Mouse (Mus musculus): ENCODE measurements around the gene Ablim1.
A peak's percentile ranks its signal among the peaks of the same experiment; 100 is the strongest.

Gene Ablim1

DNA sequence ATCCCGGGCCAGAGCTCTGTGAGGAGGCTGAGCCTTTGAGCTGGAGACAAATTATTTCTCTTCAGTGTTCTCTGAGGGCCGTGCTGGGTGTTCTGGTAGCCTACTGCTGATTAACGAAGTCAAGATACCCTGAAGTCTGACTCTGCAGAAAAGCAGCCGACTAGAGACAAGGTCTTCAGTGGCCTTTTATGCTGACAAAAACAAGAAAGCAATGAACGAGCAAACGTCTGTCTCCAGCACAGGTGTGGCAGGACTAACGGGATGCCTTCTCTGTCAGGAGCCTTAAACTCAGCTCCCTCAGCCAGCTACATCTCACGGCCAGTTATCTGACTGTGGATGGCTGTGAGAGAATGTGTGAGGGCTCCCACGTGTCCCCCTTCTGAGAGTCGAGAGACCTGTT is 187.8 kb downstream of the Ablim1 start:
- DNase-seq (ENCODE audit: low spot score in 2 of 2): no peak

DNA sequence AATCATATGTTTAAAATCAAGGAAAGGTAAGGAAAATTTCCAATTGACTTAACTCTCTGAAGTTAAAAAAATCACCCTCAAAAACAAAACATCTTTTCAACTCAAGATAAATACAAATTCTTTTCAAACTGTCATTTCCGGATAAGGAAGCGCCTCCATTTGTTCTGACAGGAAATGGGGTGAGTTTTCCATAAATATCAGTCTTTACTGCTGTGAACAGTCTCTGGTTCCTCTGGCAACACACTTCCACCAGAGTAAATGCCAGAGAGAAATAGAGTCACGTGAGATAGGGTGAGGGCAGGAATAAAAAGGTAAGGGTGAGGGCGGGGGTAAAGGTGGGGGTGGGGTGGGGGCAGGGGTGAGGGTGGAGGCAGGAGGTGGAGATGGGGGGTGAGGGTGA is 189.8 kb downstream of the Ablim1 start:
- no peak for DNase-seq (ENCODE audit: low spot score in 2 of 2)

DNA sequence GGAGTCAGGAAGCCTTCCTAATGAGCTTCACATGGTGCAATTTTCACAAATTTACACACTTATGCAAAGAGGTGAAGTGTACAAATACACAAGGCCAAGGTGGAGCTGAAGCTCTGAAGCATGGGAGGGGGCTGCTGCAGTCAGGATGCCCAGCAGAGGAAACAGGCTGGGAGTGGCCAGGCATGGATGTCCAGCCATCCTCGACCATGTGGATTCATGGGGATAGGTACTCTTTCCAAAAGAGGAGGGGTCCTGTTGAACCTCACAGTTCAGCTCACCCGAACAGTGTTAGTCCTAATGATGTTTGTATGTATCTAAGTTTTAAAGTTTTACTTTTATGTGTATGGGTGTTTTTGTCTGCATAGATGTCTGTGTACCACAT is 190.6 kb downstream of the Ablim1 start:
- no peak for DNase-seq (ENCODE audit: low spot score in 2 of 2)

DNA sequence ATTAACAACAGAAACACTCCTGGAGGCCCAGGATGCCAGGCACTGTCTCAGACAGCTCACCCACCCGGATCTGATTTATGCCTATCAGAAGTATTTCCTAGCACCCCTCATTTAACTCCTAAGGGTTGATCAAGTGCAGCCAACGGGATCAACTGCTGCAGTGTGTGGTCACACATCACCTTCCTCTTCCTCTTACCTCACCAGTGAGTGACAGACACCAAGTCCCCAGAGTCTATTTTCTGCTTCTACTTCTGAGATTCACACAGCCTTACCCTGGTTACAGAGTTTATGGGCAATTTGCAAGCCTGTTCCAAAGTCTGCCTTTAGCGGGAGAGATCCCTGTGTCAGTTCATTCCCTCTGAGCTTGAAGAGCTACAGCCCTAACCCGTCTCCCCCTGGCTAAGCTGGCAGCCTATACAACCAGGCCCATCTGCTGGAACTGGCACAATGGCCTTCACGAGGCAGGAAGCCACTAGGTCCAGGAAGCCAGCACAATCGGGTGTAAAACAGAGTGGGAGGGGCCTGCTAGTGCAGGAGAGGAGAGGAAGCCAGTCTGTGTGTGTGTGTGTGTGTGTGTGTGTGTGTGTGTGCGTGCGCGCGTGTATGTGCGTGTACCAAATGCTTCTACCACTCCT is 191.1 kb downstream of the Ablim1 start:
- no peak for DNase-seq (ENCODE audit: low spot score in 2 of 2)

DNA sequence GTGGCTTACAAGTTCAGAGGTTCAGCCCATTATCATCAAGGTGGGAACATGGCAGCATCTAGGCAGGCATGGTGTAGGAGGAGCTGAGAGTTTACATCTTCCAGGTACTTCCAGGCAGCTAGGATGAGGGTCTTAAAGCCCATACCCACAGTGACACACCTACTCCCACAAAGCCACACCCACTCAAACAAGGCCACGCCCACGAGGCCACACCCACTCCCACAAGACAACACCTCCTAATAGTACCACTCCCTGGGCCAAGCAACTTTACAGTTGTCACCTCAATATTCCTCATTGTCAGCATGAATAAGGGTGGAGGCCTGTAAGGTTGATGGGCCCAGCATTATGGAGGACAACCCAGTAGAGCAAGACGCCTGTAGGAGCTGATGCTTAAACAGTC is 192.5 kb downstream of the Ablim1 start:
- no peak for DNase-seq (ENCODE audit: low spot score in 2 of 2)

DNA sequence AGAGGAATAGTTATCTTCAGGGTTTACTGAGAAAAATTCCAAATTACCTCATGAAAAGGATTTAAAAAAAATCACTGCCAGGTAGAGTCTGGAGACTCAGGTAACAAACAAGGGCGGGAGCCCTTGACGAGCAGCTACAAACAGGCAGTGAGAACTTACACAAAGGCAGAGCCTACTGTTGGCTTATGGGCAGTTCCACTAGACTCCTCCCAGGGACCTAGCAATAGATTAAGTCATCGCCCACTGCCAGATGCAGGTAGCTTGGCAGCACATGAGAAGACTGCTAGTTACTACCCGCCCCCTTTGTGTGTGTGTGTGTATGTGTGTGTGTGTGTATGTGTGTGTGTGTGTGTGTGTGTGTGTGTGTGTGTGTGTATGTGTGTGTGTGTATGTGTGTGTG is 193.7 kb downstream of the Ablim1 start:
- DNase-seq (ENCODE audit: low spot score in 2 of 2): no peak

DNA sequence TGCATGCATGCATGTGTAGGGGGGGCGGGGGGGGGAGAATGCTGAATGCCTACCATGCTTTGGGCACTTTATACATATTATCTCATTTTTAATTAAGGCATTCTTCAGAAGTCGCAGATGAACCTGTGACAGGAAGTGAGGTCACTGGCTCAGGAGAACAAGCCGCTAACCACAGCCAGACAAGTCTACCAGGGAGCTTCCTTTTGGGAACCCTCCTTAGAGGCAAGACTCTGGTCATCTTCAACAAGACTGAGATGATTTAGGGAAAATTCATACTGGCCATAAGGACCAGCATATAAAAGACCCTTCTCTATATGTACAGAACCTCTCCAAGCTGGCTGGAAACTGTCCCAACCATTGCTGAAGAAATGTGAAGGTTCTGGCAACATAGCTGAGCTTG is 195.1 kb downstream of the Ablim1 start:
- DNase-seq (ENCODE audit: low spot score in 2 of 2): no peak

DNA sequence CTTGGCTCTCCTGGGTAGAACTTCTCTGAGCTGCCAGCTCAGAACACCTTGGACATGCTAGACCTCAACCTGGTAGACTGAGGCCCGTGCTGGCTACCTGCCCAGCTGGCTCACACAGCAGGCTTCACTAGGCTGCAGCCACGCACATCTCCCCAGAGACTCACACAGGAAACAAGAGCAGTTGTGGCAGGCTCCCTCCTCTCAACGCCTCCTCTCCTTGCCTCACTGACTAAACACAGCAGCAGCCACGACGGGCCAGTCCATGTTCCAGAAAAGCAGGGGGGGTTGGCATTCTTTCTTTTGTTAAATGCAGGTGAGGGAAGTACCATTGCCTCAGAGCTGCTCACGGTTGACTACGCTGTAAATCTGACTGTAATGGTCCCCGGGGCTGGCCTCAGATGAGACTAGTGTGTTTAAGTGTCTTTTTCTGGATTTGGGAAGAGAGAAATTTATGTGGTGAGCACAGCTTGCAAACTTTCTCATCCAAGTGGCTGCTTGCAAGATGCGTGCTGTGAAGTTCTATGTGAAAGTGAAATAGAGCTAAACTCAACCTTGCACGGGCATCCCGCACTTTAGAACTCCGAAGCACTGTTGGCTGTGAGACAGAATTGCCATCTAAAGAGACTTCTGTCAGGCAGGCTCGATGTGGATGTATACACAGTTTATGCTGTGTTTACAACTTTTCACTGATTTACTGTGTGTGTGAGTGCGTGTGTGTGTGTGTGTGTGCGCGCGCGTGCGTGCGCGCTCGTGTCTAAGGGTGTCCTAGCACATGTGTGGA is 195.7 kb downstream of the Ablim1 start:
- peak; percentile 66 to 78 for DNase-seq (ENCODE audit: low spot score in 2 of 2)

DNA sequence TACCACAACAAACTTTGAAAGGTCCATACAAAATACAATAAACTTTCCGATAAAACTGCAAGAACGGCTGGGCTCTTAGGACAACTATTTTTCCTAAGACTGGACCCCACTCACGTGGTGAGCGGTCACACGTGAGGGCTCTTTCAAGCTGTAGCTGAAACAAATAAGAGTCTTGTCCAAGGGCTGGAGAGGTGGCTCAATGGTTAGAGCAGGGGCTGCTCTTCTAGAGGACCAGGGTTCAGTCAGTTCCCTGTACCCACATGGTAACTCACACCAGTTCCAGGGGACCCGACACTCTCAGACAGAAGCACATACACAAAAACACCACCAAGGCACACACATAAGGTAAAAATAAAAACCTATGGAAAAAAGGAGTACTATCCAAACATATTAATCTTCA is 197.0 kb downstream of the Ablim1 start:
- DNase-seq (ENCODE audit: low spot score in 2 of 2): no peak

DNA sequence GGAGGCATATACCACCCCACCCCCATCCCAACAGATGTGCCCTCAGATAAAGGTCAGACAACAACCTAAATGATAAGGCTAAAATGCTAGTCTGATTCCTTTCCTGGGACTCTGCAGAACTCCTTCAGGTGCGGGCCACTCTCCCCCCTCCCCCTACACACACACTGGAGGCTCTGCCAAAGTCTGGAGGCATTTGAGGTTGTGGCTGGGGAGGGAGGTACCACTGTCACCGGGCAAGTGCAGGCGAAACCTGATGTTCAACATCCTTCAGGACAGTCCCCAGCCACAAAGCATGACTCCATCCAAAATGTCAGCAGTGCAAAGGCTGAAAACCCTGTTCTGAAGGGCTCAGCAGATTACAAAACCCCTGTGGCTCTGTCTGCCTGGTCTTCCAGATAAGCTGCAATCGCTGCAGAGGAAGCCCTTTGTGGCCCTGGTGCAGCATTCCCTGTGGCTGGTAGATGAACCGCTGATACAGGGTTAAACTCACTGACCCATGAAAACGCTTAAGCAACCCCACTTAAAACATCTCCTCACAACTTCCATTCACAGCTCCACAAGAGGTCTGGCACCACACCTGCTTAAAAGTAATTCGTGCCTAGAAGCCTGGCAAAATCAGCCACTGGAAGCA is 197.7 kb downstream of the Ablim1 start:
- DNase-seq (ENCODE audit: low spot score in 2 of 2): peak in 1 of 2 experiments; percentile 39

DNA sequence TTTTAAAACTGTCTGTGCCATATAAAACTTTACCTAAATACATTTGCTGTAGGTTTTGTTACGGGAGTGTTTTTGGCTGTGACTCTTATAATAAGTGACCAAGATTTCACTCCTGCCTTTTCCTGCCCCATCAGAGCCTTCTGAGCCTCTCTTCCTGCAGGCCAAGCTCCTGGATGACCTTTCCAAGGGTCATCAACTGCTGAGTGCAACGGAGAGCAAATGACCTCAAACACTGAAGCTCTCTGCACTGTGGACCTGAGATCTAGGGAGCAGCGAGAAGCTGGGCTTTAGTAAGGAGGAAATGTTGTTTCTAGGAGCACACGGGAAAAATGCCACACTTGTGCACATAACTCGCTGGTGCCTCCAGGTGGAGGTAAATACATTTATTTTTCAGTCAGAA is 199.0 kb downstream of the Ablim1 start:
- DNase-seq (ENCODE audit: low spot score in 2 of 2): no peak

DNA sequence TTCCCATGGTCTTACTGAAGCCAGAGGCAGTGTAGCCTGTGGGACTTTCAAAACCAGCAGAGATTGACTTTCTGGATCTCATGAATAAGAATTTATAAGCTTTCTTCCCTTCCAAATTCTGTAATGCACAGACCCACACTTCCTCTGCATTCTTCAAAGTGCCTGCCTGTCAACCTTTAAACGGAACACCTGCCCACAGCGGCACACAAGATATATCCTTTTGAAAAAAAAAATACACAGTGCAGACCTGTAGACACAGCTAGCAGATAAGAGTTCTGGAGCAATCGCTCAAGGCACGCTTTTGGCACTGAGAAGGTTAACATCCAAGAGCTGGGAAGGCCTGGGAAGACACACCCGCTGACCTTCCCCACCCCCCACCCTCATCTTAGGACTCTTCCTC is 199.8 kb downstream of the Ablim1 start:
- DNase-seq (ENCODE audit: low spot score in 2 of 2): no peak

DNA sequence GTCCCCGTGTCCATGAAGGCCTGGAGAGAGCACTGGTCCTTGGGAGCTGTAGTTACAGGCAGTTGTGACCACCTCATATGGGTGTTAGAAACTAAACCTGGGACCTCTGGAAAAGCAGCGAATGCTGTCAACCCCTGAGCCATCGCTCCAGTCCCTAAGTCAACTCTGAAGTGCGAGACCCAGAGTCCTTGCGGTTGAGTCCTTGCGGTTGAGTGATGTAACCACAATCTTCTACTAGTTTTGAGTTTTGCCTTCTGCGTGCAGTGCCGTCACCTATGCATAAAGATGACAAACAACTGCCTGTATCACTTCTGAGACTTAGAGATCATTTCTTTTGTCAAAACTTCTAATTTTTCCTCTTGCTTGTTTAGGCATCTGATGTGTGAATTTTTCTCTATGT is 200.7 kb downstream of the Ablim1 start:
- DNase-seq (ENCODE audit: low spot score in 2 of 2): no peak

DNA sequence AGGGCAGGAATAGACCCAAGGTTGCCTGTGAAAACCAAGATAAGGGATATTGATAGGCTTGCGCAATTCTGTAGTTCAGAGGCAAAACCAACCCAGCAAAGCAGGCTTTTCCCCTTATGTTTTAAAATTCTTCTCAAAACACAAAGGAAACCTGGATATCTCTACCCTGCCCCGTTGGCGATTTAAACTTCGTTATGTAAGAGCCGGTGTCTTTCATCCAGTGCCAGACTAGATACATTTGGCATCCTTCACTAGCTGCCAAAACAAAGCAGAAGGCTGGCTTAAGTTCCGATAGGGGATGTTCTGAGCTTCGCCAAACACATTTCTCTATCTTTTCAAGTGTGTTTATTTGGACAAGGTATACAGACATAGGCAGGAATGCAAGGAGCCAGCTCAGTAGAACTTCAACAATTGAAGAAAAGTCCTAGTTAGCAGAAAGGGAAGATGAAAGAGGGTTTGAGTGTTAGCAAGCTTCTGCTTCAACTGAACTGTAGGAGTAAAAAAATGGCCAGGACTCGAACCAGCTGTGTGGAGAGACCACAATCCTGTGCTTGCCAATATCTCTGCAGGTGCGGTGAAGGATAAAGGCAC is 201.8 kb downstream of the Ablim1 start:
- DNase-seq (ENCODE audit: low spot score in 2 of 2): no peak

DNA sequence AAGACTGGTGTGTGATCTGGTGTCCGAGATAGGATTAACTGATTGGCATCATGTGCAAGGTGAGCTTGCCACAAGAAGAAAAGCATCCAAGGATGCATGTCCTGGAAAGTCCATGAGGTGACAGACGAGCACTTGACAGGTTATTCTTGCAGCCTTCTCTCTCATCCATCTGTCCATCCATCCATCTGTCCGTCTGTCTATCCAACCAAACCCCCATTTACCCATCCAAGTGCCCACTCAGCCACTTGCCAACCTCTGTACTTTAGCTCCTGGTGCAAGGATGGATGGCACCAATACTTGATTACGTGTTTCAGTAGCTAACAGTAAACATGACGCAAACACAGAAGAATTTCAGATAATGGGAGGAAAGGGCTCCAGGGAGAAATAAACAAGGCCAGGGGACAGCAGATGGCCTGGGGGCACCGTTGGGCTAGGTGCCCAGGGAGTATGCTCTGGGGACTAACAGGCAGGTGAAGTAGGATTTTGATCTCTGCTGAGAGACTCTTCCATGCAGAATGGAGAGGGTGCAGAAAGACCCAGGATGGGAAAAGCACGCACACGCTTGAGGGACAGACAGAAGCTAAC is 202.4 kb downstream of the Ablim1 start:
- no peak for DNase-seq (ENCODE audit: low spot score in 2 of 2)

DNA sequence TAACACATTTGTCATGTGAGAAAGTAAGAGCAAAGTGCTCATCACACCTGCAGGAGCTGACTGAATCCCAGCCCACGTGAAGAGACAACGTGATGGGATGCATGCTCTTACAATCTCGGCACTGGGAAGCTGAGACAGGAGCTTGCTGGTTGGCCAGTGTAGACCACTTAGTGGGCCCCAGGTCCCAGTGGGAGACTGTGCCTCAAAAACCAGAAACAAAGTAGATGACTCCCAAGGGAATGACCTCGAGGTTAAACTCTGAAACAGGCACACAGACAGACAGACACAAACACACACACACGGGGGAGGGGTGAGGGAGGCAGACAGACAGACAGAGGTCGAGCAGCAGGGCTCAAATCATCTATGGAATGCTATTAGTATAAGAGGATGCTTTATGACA is 203.4 kb downstream of the Ablim1 start:
- no peak for DNase-seq (ENCODE audit: low spot score in 2 of 2)

DNA sequence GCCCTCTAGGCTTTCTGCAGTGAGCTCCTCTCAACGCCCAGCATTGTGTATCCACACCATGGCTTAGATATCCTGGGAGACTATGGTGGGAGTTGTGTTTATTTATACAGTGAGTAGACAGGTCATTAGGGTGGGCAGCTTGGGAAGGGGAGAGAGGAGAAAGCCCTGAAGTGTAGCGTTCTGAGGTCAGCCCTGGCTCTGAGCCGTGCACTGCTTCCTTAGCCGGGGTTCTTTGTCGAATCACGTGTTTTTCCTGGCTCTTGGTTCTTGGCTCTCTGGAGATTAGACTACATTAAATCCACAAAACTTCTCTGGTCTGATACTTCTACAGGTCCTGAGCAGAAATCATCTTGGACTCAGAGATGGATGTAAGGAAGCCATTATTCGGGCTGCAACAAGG is 205.1 kb downstream of the Ablim1 start:
- no peak for DNase-seq (ENCODE audit: low spot score in 2 of 2)

DNA sequence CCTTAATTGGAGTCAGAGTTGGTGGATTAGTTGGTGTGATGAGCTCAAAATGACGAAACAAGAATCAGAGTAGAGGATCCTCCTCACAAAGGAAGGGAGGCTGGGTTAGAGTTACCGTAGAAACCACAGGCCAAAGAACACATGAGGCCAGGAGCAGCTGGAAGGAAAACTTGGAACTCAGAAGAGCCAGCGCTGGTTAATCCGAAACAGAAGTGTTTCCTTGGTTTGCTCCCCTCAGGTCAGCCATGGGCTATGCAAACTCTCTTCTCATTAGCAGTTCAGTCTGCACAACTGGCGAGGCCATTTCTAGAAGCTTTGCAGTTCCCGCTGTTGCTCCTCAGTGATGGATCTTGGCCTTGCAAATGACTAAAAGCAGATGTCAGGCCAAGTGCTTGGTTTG is 208.2 kb downstream of the Ablim1 start:
- DNase-seq (ENCODE audit: low spot score in 2 of 2): peak in 1 of 2 experiments; percentile 27

DNA sequence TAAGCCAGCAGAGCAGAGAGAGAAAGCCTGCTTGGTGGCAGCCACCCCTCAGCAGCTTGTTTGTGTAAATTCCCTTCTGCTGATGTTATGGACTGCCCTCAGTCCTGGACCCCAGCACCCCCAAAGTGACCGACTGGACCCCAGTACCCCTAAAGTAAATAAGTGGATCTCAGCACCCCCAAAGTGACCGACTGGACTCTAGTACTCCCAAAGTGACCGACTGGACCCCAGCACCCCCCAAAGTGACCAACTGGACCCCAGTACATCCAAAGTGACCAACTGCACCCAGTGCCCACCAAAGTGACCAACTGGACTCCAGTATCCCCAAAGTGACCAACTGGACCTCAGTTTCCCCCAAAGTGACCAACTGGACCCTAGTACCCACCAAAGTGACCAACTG is 208.7 kb downstream of the Ablim1 start:
- no peak for DNase-seq (ENCODE audit: low spot score in 2 of 2)

DNA sequence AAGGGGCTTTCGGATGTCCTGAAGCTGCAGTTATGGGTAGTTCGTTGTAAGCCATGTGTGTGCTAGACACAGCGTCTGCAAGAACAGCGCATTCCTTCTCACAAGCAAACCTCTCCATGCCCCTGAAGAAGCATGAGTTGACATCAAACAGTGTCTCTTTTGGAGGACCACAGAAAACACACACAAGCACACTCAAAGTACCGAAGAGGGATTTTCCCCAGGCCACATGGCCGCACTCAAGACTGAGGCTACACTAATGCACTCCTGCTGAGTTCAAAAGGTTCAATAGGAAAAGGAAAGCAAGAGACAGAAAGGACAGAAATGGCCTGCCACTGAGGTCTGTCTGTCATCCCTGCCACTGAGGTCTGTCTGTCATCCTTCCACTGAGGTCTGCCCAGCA is 209.6 kb downstream of the Ablim1 start:
- DNase-seq (ENCODE audit: low spot score in 2 of 2): no peak

DNA sequence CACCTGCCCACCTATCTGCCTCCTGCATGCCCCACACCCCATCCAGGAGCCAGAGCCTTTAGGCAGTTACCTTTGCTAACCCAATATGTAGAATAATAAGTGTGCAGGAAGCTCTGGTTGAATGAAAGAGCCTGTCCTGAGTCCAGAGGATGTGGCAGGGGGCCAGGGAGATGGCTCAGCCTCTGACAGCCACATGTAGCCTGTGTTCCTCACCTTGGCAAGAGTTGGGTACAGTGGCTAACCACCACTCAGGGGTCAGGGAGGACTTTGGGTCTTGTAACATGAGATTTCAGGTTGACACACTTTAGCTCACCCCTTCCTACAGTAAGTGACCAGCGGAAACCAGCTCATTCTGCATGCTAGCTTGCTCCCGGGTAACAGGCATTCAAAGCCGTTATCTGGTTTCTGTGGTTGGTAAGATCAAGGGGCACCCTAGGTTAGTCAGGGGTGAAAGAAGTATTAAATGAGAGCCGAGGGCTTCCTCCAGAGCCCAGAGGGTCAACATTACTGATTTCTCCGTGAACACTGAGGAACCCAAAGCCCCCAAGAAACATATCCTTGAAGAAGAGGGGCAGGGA is 210.5 kb downstream of the Ablim1 start:
- no peak for DNase-seq (ENCODE audit: low spot score in 2 of 2)

DNA sequence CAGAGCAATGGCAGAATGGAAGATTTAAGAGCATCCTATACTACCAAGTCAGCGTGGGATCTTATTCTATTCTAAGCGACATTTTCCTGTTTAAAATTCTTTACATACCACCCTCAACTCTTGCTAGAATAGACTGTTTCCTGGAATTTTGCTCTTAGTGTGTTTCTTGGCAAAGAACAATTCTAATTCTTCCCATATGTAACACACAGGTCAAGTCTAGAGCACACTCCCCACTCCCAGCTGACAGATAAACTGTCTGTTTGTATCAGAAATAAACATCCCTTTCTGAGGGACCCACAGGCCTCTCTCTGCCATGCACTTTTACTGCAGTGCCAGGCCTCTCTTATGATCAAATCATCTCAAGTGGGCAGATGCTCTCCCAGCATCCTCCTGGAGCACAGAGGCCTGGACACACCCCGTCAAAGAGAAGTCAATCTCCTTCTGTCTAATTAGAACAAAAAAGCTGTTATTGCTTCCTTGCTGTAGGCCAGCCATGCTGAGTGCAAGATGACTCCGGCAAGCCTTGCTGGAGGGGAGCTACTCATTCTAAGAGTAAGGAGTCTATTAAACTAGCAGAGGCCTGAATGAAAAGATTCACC is 211.3 kb downstream of the Ablim1 start:
- DNase-seq (ENCODE audit: low spot score in 2 of 2): no peak
